Mouse (Mus musculus) testis, postnatal 14 days (tissue): ENCODE measurements at regions not wholly inside any gene's neighbourhood (a gene's known extent, or its start where the extent isn't known, plus 50 kb on each side); places are given as distances from the start of the nearest gene placed in this dataset.

Experiments used
- DNase-seq: peaks from one replicate; pipeline ENCODE4 v3.0.0; 2021; ENCODE audit warnings: low spot score

- DNase-seq, result no peak
Observed at GRCm38 (mm10) chr2:75408016-75408415, 251.0 kb upstream of the Hnrnpa3 start.

GRCm38 (mm10) chr2:75409806-75410205, 249.3 kb upstream of the Hnrnpa3 start:
- no peak for DNase-seq

GRCm38 (mm10) chr2:75412735-75413134, 246.3 kb upstream of the Hnrnpa3 start:
- no peak for DNase-seq

- no peak for DNase-seq
Observed at GRCm38 (mm10) chr2:75418689-75419088, 240.4 kb upstream of the Hnrnpa3 start.

GRCm38 (mm10) chr2:75419142-75419541, 239.9 kb upstream of the Hnrnpa3 start:
- DNase-seq, result no peak

- no peak for DNase-seq
Observed at GRCm38 (mm10) chr2:75422798-75423685, 236.0 kb upstream of the Hnrnpa3 start.

GRCm38 (mm10) chr2:75423872-75424271, 235.2 kb upstream of the Hnrnpa3 start:
- DNase-seq, result no peak

- DNase-seq, result no peak
Observed at GRCm38 (mm10) chr2:75424363-75424762, 234.7 kb upstream of the Hnrnpa3 start.

GRCm38 (mm10) chr2:75424911-75425310, 234.2 kb upstream of the Hnrnpa3 start:
- no peak for DNase-seq

GRCm38 (mm10) chr2:75425384-75425783, 233.7 kb upstream of the Hnrnpa3 start:
- no peak for DNase-seq

GRCm38 (mm10) chr2:75425791-75426190, 233.3 kb upstream of the Hnrnpa3 start:
- DNase-seq, result no peak

- no peak for DNase-seq
Observed at GRCm38 (mm10) chr2:75427936-75428458, 231.1 kb upstream of the Hnrnpa3 start.

- no peak for DNase-seq
Observed at GRCm38 (mm10) chr2:75430161-75430940, 228.7 kb upstream of the Hnrnpa3 start.

- no peak for DNase-seq
Observed at GRCm38 (mm10) chr2:75431981-75432380, 227.1 kb upstream of the Hnrnpa3 start.

GRCm38 (mm10) chr2:75434521-75434920, 224.5 kb upstream of the Hnrnpa3 start:
- DNase-seq, result no peak

GRCm38 (mm10) chr2:75439522-75440230, 219.4 kb upstream of the Hnrnpa3 start:
- no peak for DNase-seq

GRCm38 (mm10) chr2:75442632-75443031, 216.4 kb upstream of the Hnrnpa3 start:
- DNase-seq, result no peak

- no peak for DNase-seq
Observed at GRCm38 (mm10) chr2:75445189-75445588, 213.9 kb upstream of the Hnrnpa3 start.

- no peak for DNase-seq
Observed at GRCm38 (mm10) chr2:75446996-75447715, 211.9 kb upstream of the Hnrnpa3 start.

- peak; percentile 22 for DNase-seq
Observed at GRCm38 (mm10) chr2:75448221-75448620, 210.8 kb upstream of the Hnrnpa3 start.

GRCm38 (mm10) chr2:75451846-75452267, 207.2 kb upstream of the Hnrnpa3 start:
- no peak for DNase-seq
